Mouse (Mus musculus): ENCODE results near the gene Atp2a3.

DNA sequence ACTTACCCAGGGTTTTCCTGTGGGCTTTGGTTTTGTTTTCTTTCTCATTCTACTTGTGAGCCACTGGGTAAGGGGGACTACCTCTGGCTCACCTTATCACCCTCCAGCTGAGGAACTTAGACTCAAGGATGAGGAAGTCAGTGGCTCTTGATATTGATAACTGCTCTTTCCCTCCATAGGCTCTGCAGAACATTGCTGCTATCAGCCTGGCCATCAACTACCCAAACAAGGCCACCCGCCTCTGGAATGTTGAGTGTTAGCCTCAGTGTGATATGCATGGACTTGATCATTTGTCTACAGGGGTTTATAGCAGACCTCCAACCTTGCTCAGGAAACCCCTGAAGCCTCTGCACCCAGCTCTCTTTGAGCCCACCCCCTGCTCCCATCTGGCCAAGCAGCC lies 36.5 kb upstream of the Atp2a3 start:
- TF ChIP-seq POLR2A (IDR thresholded peaks at IDR 0.05; ENCODE audit: borderline replicate concordance, control insufficient read depth, low read depth, low read length), result no peak
- no peak for TF ChIP-seq CTCF (IDR thresholded peaks at IDR 0.05; ENCODE audit: control insufficient read depth, insufficient read depth, low read length)
